Mouse (Mus musculus): ENCODE measurements around the gene Mctp1. TPM values are rescaled to one million over a fixed set of nuclear protein-coding genes. Genes with fewer than 3 reads are reported as not detected.
"Not testable (repeated sequence)": the region's sequence is repeated elsewhere in the genome, so short reads cannot be mapped to it uniquely, and the experiment has no call there.

Gene Mctp1
- polyA plus RNA-seq, 1 experiment: 0.44 TPM

GRCm38 (mm10) chr13:76429927-76430326, 45.6 kb downstream of the Mctp1 start:
- Histone ChIP-seq H3K27ac (ENCODE audit: control insufficient read depth, insufficient read depth, low read depth, low read length) (no peak overlapping the region), H3K4me1 (ENCODE audit: control insufficient read depth, insufficient read depth, low read length) (no peaks in the 10 kb centered on the region), H3K27me3 (ENCODE audit: control insufficient read depth, insufficient read depth, low read length) (no peaks in the 10 kb centered on the region), H3K4me3 (ENCODE audit: control insufficient read depth, low read depth, low read length) (no peak overlapping the region), H3K36me3 (ENCODE audit: control insufficient read depth, insufficient read depth, low read length) (no peaks in the 10 kb centered on the region)
- no peak for TF ChIP-seq POLR2A (IDR thresholded peaks at IDR 0.05; ENCODE audit: control insufficient read depth, low read depth, low read length)
- TF ChIP-seq CTCF (IDR thresholded peaks at IDR 0.05; ENCODE audit: control insufficient read depth, insufficient read depth, insufficient replicate concordance, low read depth, low read length): no peak

- Histone ChIP-seq H3K27ac (ENCODE audit: control insufficient read depth, insufficient read depth, low read depth, low read length) (no peak overlapping the region), H3K4me1 (ENCODE audit: control insufficient read depth, insufficient read depth, low read length) (no peaks in the 10 kb centered on the region), H3K4me3 (ENCODE audit: control insufficient read depth, low read depth, low read length) (no peak overlapping the region), H3K27me3 (ENCODE audit: control insufficient read depth, insufficient read depth, low read length) (no peaks in the 10 kb centered on the region), H3K36me3 (ENCODE audit: control insufficient read depth, insufficient read depth, low read length) (no peaks in the 10 kb centered on the region)
- TF ChIP-seq POLR2A (IDR thresholded peaks at IDR 0.05; ENCODE audit: control insufficient read depth, low read depth, low read length): no peak
- no peak for TF ChIP-seq CTCF (IDR thresholded peaks at IDR 0.05; ENCODE audit: control insufficient read depth, insufficient read depth, insufficient replicate concordance, low read depth, low read length)
Observed at GRCm38 (mm10) chr13:76431946-76432345, 47.6 kb downstream of the Mctp1 start.

DNA sequence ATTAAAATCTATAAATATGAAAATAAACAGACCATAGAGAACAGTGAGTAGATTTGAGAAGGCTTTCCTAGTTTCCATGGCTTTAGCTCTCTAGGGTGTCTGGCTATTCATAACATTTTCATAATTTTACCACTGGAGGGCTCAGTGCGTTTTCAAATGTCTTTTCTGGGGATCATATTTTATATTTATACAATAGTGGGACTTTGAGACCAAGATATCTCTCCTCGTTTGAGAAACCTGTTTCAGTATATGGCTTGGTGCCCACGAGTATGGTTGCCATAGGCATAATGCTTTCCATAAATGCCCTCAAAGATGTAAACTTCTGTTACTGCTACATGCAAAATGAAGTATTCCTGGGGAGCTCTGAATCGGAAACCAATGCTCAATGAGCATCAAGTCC, 49.1 kb downstream of the Mctp1 start:
- Histone ChIP-seq H3K27me3 (ENCODE audit: control insufficient read depth, insufficient read depth, low read length) (no peaks in the 10 kb centered on the region), H3K4me1 (ENCODE audit: control insufficient read depth, insufficient read depth, low read length) (no peaks in the 10 kb centered on the region), H3K36me3 (ENCODE audit: control insufficient read depth, insufficient read depth, low read length) (no peaks in the 10 kb centered on the region), H3K4me3 (ENCODE audit: control insufficient read depth, low read depth, low read length) (no peak overlapping the region), H3K27ac (ENCODE audit: control insufficient read depth, insufficient read depth, low read depth, low read length) (no peak overlapping the region)
- TF ChIP-seq CTCF (IDR thresholded peaks at IDR 0.05; ENCODE audit: control insufficient read depth, insufficient read depth, insufficient replicate concordance, low read depth, low read length): no peak
- no peak for TF ChIP-seq POLR2A (IDR thresholded peaks at IDR 0.05; ENCODE audit: control insufficient read depth, low read depth, low read length)

DNA sequence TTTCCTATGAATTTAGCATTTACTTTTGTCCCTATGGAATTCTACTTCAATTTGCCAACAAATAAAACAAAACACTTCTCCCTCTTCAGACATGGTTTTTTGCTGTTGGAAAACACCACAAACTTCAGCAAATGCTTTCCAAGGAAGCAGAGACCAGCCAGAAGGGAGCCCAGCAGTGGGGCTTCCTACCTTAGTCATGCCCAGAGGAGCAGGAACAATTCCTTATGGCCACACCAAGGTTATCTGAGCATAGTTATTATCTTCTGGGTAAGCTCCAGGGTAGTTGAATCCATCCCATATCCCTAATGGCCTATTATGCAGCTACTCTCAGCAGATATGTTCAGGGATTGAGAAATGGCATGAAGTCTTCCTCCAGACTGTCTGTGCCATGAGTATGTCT, 52.1 kb downstream of the Mctp1 start:
- Histone ChIP-seq H3K27ac (ENCODE audit: control insufficient read depth, insufficient read depth, low read depth, low read length) (no peak overlapping the region), H3K27me3 (ENCODE audit: control insufficient read depth, insufficient read depth, low read length) (no peaks in the 10 kb centered on the region), H3K4me3 (ENCODE audit: control insufficient read depth, low read depth, low read length) (no peak overlapping the region), H3K36me3 (ENCODE audit: control insufficient read depth, insufficient read depth, low read length) (no peaks in the 10 kb centered on the region), H3K4me1 (ENCODE audit: control insufficient read depth, insufficient read depth, low read length) (no peaks in the 10 kb centered on the region)
- TF ChIP-seq CTCF (IDR thresholded peaks at IDR 0.05; ENCODE audit: control insufficient read depth, insufficient read depth, insufficient replicate concordance, low read depth, low read length): no peak
- no peak for TF ChIP-seq POLR2A (IDR thresholded peaks at IDR 0.05; ENCODE audit: control insufficient read depth, low read depth, low read length)

- TF ChIP-seq CTCF (IDR thresholded peaks at IDR 0.05; ENCODE audit: control insufficient read depth, insufficient read depth, insufficient replicate concordance, low read depth, low read length): no peak
- no peak for TF ChIP-seq POLR2A (IDR thresholded peaks at IDR 0.05; ENCODE audit: control insufficient read depth, low read depth, low read length)
- Histone ChIP-seq H3K27ac (ENCODE audit: control insufficient read depth, insufficient read depth, low read depth, low read length) (no peak overlapping the region), H3K36me3 (ENCODE audit: control insufficient read depth, insufficient read depth, low read length) (no peaks in the 10 kb centered on the region), H3K4me3 (ENCODE audit: control insufficient read depth, low read depth, low read length) (no peak overlapping the region), H3K27me3 (ENCODE audit: control insufficient read depth, insufficient read depth, low read length) (no peaks in the 10 kb centered on the region), H3K4me1 (ENCODE audit: control insufficient read depth, insufficient read depth, low read length) (no peaks in the 10 kb centered on the region)
Observed at GRCm38 (mm10) chr13:76438765-76439164, 54.4 kb downstream of the Mctp1 start.

DNA sequence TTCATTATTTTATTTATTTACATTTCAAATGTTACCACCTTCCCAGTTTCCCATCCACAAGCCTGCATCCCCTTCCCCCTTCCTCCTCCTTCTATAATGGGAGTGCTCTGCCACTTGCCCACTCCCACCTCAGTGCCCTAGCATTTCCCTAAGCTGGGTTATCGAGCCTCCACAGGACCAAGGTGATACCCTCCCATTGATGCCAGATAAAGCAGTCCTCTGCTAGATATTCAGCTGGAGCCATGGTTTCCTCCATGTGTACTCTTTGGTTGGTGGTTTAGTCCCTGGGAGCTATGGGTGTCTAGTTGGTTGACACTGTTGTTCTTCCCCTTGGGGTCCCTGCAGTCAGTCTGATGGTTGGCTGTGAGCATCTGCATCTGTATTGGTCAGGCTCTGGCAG, 61.7 kb downstream of the Mctp1 start:
- H3K4me1 ChIP-seq (ENCODE audit: control insufficient read depth, insufficient read depth, low read length): no peaks in the 10 kb centered on the region
- TF ChIP-seq POLR2A (IDR thresholded peaks at IDR 0.05; ENCODE audit: control insufficient read depth, low read depth, low read length): no peak
- no peak for TF ChIP-seq CTCF (IDR thresholded peaks at IDR 0.05; ENCODE audit: control insufficient read depth, insufficient read depth, insufficient replicate concordance, low read depth, low read length)
- H3K4me3 ChIP-seq (ENCODE audit: control insufficient read depth, low read depth, low read length): no peak overlapping the region
- no peak overlapping the region for H3K27ac ChIP-seq (ENCODE audit: control insufficient read depth, insufficient read depth, low read depth, low read length)
- H3K36me3 ChIP-seq (ENCODE audit: control insufficient read depth, insufficient read depth, low read length): no peaks in the 10 kb centered on the region
- no peaks in the 10 kb centered on the region for H3K27me3 ChIP-seq (ENCODE audit: control insufficient read depth, insufficient read depth, low read length)

DNA sequence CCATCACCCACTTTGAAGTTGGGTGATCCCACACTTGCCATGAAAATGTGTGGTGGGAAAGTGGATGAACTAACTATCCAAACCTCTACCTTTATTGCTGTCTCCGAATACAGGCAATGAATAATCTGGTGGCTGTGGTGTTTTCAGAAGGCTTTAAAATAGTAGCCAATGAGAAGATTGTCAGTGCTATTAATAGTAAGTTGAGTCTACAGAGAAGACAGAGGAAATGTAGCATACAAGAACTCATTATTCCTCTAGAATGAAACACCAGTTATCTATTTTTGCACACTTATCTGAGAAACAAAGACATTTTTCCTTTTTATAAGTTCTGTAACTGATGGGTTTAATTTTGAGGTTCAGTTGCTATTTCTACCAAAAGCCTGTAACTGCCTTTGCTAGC, 63.2 kb downstream of the Mctp1 start:
- TF ChIP-seq POLR2A (IDR thresholded peaks at IDR 0.05; ENCODE audit: control insufficient read depth, low read depth, low read length) (no peak), CTCF (IDR thresholded peaks at IDR 0.05; ENCODE audit: control insufficient read depth, insufficient read depth, insufficient replicate concordance, low read depth, low read length) (no peak)
- Histone ChIP-seq H3K27ac (ENCODE audit: control insufficient read depth, insufficient read depth, low read depth, low read length) (no peak overlapping the region), H3K4me1 (ENCODE audit: control insufficient read depth, insufficient read depth, low read length) (no peaks in the 10 kb centered on the region), H3K27me3 (ENCODE audit: control insufficient read depth, insufficient read depth, low read length) (no peaks in the 10 kb centered on the region), H3K4me3 (ENCODE audit: control insufficient read depth, low read depth, low read length) (no peak overlapping the region), H3K36me3 (ENCODE audit: control insufficient read depth, insufficient read depth, low read length) (no peaks in the 10 kb centered on the region)

- H3K4me1 ChIP-seq (ENCODE audit: control insufficient read depth, insufficient read depth, low read length); H3K4me3 ChIP-seq (ENCODE audit: control insufficient read depth, low read depth, low read length); H3K27ac ChIP-seq (ENCODE audit: control insufficient read depth, insufficient read depth, low read depth, low read length); H3K36me3 ChIP-seq (ENCODE audit: control insufficient read depth, insufficient read depth, low read length); H3K27me3 ChIP-seq (ENCODE audit: control insufficient read depth, insufficient read depth, low read length): not testable (repeated sequence)
Observed at GRCm38 (mm10) chr13:76451526-76451925, 67.2 kb downstream of the Mctp1 start.
